Mouse (Mus musculus) forebrain, embryonic 16.5 days (tissue): Measurements from ENCODE around the gene Dmxl2. TPM values are rescaled to one million over a fixed set of nuclear protein-coding genes. Genes with fewer than 3 reads are reported as not detected.

ENCODE experiments used
- ATAC-seq: fragments of 200-750 bp; cut with Nextera tagmentation; 2 replicates; pipeline ENCODE4 v1.8.0; 2017; ENCODE audit warnings: mild to moderate bottlenecking, moderate library complexity
- H3K27ac ChIP-seq: fragments of 300-500 bp; sonication (generic); 2 replicates; pipeline ENCODE4 v1.5.1; 2014; ENCODE audit warnings: low read length, control low read depth
- H3K27me3 ChIP-seq: fragments of 300-500 bp; sonication (generic); replicated peaks from 2 replicates; pipeline ENCODE4 v1.6.1; 2014; ENCODE audit warnings: low read length; ENCODE audit not compliant: control insufficient read depth, insufficient read depth
- H3K36me3 ChIP-seq: fragments of 300-500 bp; sonication (generic); 2 replicates; pipeline ENCODE4 v1.6.1; 2014; ENCODE audit not compliant: control insufficient read depth, insufficient read depth
- H3K4me1 ChIP-seq: fragments of 300-500 bp; sonication (generic); replicated peaks from 2 replicates; pipeline ENCODE4 v1.6.1; 2014; ENCODE audit warnings: low read length; ENCODE audit not compliant: control insufficient read depth, insufficient read depth
- H3K4me2 ChIP-seq: fragments of 300-500 bp; sonication (generic); 2 replicates; pipeline ENCODE4 v1.6.1; 2014; ENCODE audit warnings: mild to moderate bottlenecking, low read length, control low read depth
- H3K4me3 ChIP-seq: fragments of 300-500 bp; sonication (generic); replicated peaks from 2 replicates; pipeline ENCODE4 v1.5.1; 2014; ENCODE audit warnings: mild to moderate bottlenecking, low read length, control low read depth
- H3K9ac ChIP-seq: fragments of 300-500 bp; sonication (generic); replicated peaks from 2 replicates; pipeline ENCODE4 v1.6.1; 2014; ENCODE audit warnings: low read depth, low read length, control low read depth
- H3K9me3 ChIP-seq: fragments of 300-500 bp; sonication (generic); 2 replicates; pipeline ENCODE4 v1.6.1; 2016; ENCODE audit warnings: low read length; ENCODE audit not compliant: control insufficient read depth
- WGBS: fragments of 180-500 bp; shearing (Covaris S2); extraction: QIAGEN DNeasy Blood & Tissue Kit; methylation state at CpG from one replicate; pipeline ENCODE4 v1.1.7; 2014; 5-methylcytosine and 5-hydroxymethylcytosine counted together
- polyA plus RNA-seq: library from polyadenylated mRNA; unstranded; fragments of >200 nt; fragmentation: Nextera tagmentation; extraction: Ambion mirVana; gene quantifications from 2 replicates; pipeline ENCODE4 v1.2.1, GENCODE M21; 2015

The Dmxl2 gene
- polyA plus RNA-seq, 1 experiment from 2014 or later: 60.6 TPM

- peaks cover 42% of the 10 kb centered on the region for H3K4me1 ChIP-seq
- no peak overlapping the region for H3K9ac ChIP-seq
- WGBS: 14% methylated on average over 4 of the region's 4 CpGs
- H3K27ac ChIP-seq: peak overlapping the region; percentile 86
- no peaks in the 10 kb centered on the region for H3K36me3 ChIP-seq
- H3K4me3 ChIP-seq: no peak overlapping the region
- no peaks in the 10 kb centered on the region for H3K9me3 ChIP-seq
- H3K4me2 ChIP-seq: no peak overlapping the region
- peak; percentile 81 for ATAC-seq
- no peaks in the 10 kb centered on the region for H3K27me3 ChIP-seq
Observed at GRCm38 (mm10) chr9:54537030-54537429, 35.6 kb upstream of the Dmxl2 start.

DNA sequence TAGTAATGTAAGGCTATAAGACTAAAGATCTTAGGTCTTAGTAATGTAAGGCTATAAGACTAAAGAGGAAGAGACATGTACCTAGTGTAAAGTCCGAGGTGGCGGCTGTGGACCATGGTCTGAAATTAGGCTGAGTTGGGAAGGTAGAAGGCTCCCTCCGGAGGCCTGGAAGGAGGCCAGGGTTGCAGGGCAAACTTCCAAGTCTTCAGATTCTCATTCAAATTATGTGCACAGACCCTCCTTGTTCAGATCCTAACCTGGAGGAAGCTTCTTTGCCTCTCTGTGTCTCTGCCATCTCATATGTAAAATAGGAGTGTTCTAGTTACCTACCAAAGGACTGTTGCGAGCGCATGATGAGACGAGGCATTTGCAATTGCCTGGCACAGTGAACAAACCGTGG is 34.8 kb upstream of the Dmxl2 start:
- Histone ChIP-seq H3K9ac (no peak overlapping the region), H3K9me3 (no peaks in the 10 kb centered on the region), H3K36me3 (no peaks in the 10 kb centered on the region), H3K27me3 (no peaks in the 10 kb centered on the region), H3K4me2 (no peak overlapping the region), H3K27ac (peak overlapping the region; percentile 86), H3K4me1 (peaks cover 42% of the 10 kb centered on the region), H3K4me3 (no peak overlapping the region)
- 0 out of 2 replicates have a peak, but pooled peaks have one; percentile 5 for ATAC-seq
- WGBS: 28% methylated on average over 7 of the region's 7 CpGs

- Histone ChIP-seq H3K36me3 (no peaks in the 10 kb centered on the region), H3K4me2 (no peak overlapping the region), H3K27me3 (no peaks in the 10 kb centered on the region), H3K27ac (peak overlapping the region; percentile 89), H3K9me3 (no peaks in the 10 kb centered on the region), H3K4me1 (peaks cover 42% of the 10 kb centered on the region), H3K9ac (peak overlapping the region; percentile 39; the same call in 1 of the 2 replicates), H3K4me3 (no peak overlapping the region)
- 23% methylated on average over 5 of the region's 5 CpGs for WGBS
- peak; percentile 86 for ATAC-seq
Observed at GRCm38 (mm10) chr9:54533975-54534374, 32.5 kb upstream of the Dmxl2 start.

- no peaks in the 10 kb centered on the region for H3K27me3 ChIP-seq
Observed at GRCm38 (mm10) chr9:54532926-54533325, 31.5 kb upstream of the Dmxl2 start.

GRCm38 (mm10) chr9:54531421-54531820 is 30.0 kb upstream of the Dmxl2 start:
- no peak for ATAC-seq
- Histone ChIP-seq H3K4me1 (peaks cover 28% of the 10 kb centered on the region), H3K9me3 (no peaks in the 10 kb centered on the region), H3K9ac (no peak overlapping the region), H3K27ac (no peak overlapping the region), H3K4me2 (no peak overlapping the region), H3K36me3 (no peaks in the 10 kb centered on the region), H3K4me3 (no peak overlapping the region), H3K27me3 (no peaks in the 10 kb centered on the region)

More at GRCm38 (mm10) chr9:54532926-54533325, 31.5 kb upstream of the Dmxl2 start:
- Histone ChIP-seq H3K9me3 (no peaks in the 10 kb centered on the region), H3K4me1 (peaks cover 42% of the 10 kb centered on the region), H3K4me3 (no peak overlapping the region), H3K9ac (no peak overlapping the region), H3K4me2 (no peak overlapping the region), H3K27ac (peak overlapping the region; percentile 30), H3K36me3 (no peaks in the 10 kb centered on the region)
- WGBS: 59% methylated on average over 2 of the region's 2 CpGs
- no peak for ATAC-seq

DNA sequence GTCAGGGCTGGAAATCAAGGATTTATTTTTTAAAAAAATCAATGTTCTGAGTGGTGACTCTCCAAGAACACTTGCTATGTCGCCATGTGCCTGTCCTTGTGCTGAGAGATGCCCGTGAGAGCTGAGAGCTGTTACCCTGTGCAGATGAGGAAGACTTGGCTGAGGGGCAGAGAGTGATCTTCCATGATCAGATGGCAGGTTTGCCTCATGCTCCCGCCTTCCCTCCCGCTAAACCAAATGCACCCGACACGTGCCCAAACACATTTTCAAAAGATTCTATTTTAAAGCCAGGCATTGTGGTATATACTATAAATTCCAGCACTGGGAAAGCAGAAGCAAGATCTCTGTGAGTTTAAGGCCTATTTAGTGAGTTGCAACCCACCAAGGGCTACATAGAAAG is 29.4 kb upstream of the Dmxl2 start:
- Histone ChIP-seq H3K36me3 (no peaks in the 10 kb centered on the region), H3K27me3 (no peaks in the 10 kb centered on the region), H3K9ac (no peak overlapping the region), H3K27ac (no peak overlapping the region), H3K4me1 (peaks cover 23% of the 10 kb centered on the region), H3K4me3 (no peak overlapping the region), H3K9me3 (no peaks in the 10 kb centered on the region), H3K4me2 (no peak overlapping the region)
- no peak for ATAC-seq
- 76% methylated on average over 6 of the region's 6 CpGs for WGBS

- no peak overlapping the region for H3K4me2 ChIP-seq
- ATAC-seq: no peak
- no peak overlapping the region for H3K27ac ChIP-seq
- no peaks in the 10 kb centered on the region for H3K36me3 ChIP-seq
- no peaks in the 10 kb centered on the region for H3K27me3 ChIP-seq
- H3K9me3 ChIP-seq: no peaks in the 10 kb centered on the region
- peaks cover 23% of the 10 kb centered on the region for H3K4me1 ChIP-seq
- no peak overlapping the region for H3K4me3 ChIP-seq
- WGBS: 52% methylated on average over 2 of the region's 2 CpGs
- H3K9ac ChIP-seq: no peak overlapping the region
Observed at GRCm38 (mm10) chr9:54529950-54530349, 28.5 kb upstream of the Dmxl2 start.

- H3K9ac ChIP-seq: no peak overlapping the region
- no peak for ATAC-seq
- no peak overlapping the region for H3K4me3 ChIP-seq
- WGBS: 80% methylated on average over 7 of the region's 7 CpGs
- H3K4me1 ChIP-seq: peaks cover 4% of the 10 kb centered on the region
- no peak overlapping the region for H3K27ac ChIP-seq
- H3K36me3 ChIP-seq: no peaks in the 10 kb centered on the region
- H3K4me2 ChIP-seq: no peak overlapping the region
- H3K9me3 ChIP-seq: no peaks in the 10 kb centered on the region
- no peaks in the 10 kb centered on the region for H3K27me3 ChIP-seq
Observed at GRCm38 (mm10) chr9:54527694-54528093, 26.3 kb upstream of the Dmxl2 start.

DNA sequence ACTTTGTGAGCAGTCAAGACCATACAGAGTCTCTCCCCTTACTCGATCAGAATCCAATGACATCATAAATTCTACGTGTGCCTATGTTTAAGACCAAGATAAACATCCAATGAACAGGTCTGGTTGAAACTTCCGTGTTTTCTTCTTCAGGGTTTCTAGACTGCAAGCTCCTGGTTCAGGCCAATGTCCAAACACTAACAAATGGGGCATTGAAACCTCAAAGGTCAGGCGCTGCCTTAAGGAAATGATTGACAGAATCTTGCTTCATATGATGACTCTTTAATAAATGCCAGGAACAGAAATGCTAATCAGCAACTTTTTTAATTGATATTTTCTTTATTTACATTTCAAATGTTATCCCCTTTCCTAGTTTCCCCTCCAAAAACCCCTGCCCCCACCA is 18.9 kb upstream of the Dmxl2 start:
- ATAC-seq: no peak
- H3K4me3 ChIP-seq: no peak overlapping the region
- WGBS: 92% methylated on average over 4 of the region's 4 CpGs
- no peaks in the 10 kb centered on the region for H3K4me1 ChIP-seq
- H3K27ac ChIP-seq: no peak overlapping the region
- H3K9ac ChIP-seq: no peak overlapping the region
- H3K36me3 ChIP-seq: no peaks in the 10 kb centered on the region
- no peaks in the 10 kb centered on the region for H3K27me3 ChIP-seq
- H3K4me2 ChIP-seq: no peak overlapping the region
- H3K9me3 ChIP-seq: no peaks in the 10 kb centered on the region

DNA sequence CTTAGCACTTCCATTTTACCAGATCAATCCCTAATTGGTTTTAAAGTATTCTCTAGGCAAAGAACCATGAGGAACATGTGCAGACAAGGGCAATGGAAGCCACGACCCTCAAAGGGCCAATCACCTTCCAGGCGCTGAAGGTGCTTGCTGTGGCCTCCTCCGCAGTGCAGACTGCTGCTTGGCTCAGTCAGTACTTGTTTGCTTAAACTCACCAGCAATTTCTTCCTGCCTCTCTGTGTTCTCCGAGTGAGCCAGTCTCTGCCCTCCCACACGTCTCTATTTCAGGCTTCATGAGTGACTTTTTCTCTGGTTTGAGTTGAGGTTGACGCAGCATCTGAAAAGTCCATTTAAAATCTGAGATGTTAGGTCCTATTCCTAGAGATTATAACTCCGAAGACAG is 17.5 kb upstream of the Dmxl2 start:
- H3K27ac ChIP-seq: no peak overlapping the region
- no peak overlapping the region for H3K9ac ChIP-seq
- ATAC-seq: no peak
- no peaks in the 10 kb centered on the region for H3K4me1 ChIP-seq
- no peak overlapping the region for H3K4me2 ChIP-seq
- no peaks in the 10 kb centered on the region for H3K9me3 ChIP-seq
- H3K4me3 ChIP-seq: no peak overlapping the region
- 68% methylated on average over 7 of the region's 7 CpGs for WGBS
- no peaks in the 10 kb centered on the region for H3K36me3 ChIP-seq
- no peaks in the 10 kb centered on the region for H3K27me3 ChIP-seq
